Mouse (Mus musculus): ENCODE data around the gene Znrf1. TPM values are rescaled to one million over a fixed set of nuclear protein-coding genes. Genes with fewer than 3 reads are reported as not detected.

Znrf1 gene
- polyA plus RNA-seq, 1 experiment from 2014 or later, result 51.6 TPM

GRCm38 (mm10) chr8:111653524-111653923 is 117.6 kb downstream of the Znrf1 start:
- no peak overlapping the region for H3K4me2 ChIP-seq
- no peaks in the 10 kb centered on the region for H3K4me1 ChIP-seq (ENCODE audit: insufficient read depth)
- no peak overlapping the region for H3K27ac ChIP-seq (ENCODE audit: low read depth)
- H3K9me3 ChIP-seq (ENCODE audit: low read depth, low read length), result no peaks in the 10 kb centered on the region
- 86% methylated on average over 2 of the region's 2 CpGs for WGBS
- ATAC-seq (ENCODE audit: insufficient read depth) (no peak), DNase-seq (no peak)
- no peaks in the 10 kb centered on the region for H3K36me3 ChIP-seq (ENCODE audit: insufficient read depth)
- H3K4me3 ChIP-seq (ENCODE audit: low read depth, low read length), result no peak overlapping the region
- no peaks in the 10 kb centered on the region for H3K27me3 ChIP-seq (ENCODE audit: insufficient read depth, low read length)
- H3K9ac ChIP-seq, result no peak overlapping the region
- no peak for TF ChIP-seq CTCF (IDR thresholded peaks at IDR 0.05; ENCODE audit: low read depth)

- H3K4me1 ChIP-seq (ENCODE audit: insufficient read depth), result no peaks in the 10 kb centered on the region
- H3K9me3 ChIP-seq (ENCODE audit: low read depth, low read length), result no peaks in the 10 kb centered on the region
- H3K36me3 ChIP-seq (ENCODE audit: insufficient read depth), result peaks cover 9% of the 10 kb centered on the region; the same call in 1 of the 2 replicates
- H3K27ac ChIP-seq (ENCODE audit: low read depth), result no peak overlapping the region
- H3K4me2 ChIP-seq, result no peak overlapping the region
- H3K4me3 ChIP-seq (ENCODE audit: low read depth, low read length), result no peak overlapping the region
- no peaks in the 10 kb centered on the region for H3K27me3 ChIP-seq (ENCODE audit: insufficient read depth, low read length)
- H3K9ac ChIP-seq, result no peak overlapping the region
- no peak for TF ChIP-seq CTCF (IDR thresholded peaks at IDR 0.05; ENCODE audit: low read depth)
- ATAC-seq (ENCODE audit: insufficient read depth), result no peak
- no peak for DNase-seq
- 67% methylated on average over 1 of the region's 1 CpGs for WGBS
Measured at GRCm38 (mm10) chr8:111657312-111657854, 121.5 kb downstream of the Znrf1 start.

GRCm38 (mm10) chr8:111658819-111659423 is 123.0 kb downstream of the Znrf1 start:
- WGBS, result 70% methylated on average over 6 of the region's 6 CpGs

DNA sequence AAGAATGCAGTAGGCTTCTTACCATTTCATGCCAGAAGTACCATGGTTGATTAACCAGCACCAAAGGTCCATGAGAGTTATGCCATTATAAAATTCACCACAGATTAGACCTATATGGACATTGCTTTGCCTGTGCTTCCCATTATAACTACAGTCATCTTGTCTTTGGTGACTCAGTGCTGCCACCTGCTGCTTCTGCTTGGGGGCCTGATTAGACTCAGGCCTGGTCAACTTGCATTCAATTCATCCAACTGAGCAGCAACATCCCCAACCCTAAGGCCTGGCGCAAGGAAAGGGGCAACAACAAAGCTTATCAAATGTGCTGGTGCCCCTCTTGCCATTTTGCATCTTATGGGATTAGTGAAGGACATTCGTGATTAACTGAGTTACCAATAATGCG is 126.6 kb downstream of the Znrf1 start:
- H3K27ac ChIP-seq (ENCODE audit: low read depth), result no peak overlapping the region
- 90% methylated on average over 3 of the region's 3 CpGs for WGBS
- H3K36me3 ChIP-seq (ENCODE audit: insufficient read depth), result peaks cover 19% of the 10 kb centered on the region; the same call in 1 of the 2 replicates

More at GRCm38 (mm10) chr8:111658819-111659423, 123.0 kb downstream of the Znrf1 start:
- DNase-seq (peak; percentile 24), ATAC-seq (ENCODE audit: insufficient read depth) (no peak)
- H3K9me3 ChIP-seq (ENCODE audit: low read depth, low read length), result no peaks in the 10 kb centered on the region
- H3K4me2 ChIP-seq, result no peak overlapping the region
- TF ChIP-seq CTCF (IDR thresholded peaks at IDR 0.05; ENCODE audit: low read depth), result no peak
- H3K27me3 ChIP-seq (ENCODE audit: insufficient read depth, low read length), result no peaks in the 10 kb centered on the region
- no peak overlapping the region for H3K4me3 ChIP-seq (ENCODE audit: low read depth, low read length)
- H3K27ac ChIP-seq (ENCODE audit: low read depth), result no peak overlapping the region
- H3K36me3 ChIP-seq (ENCODE audit: insufficient read depth), result peaks cover 9% of the 10 kb centered on the region; the same call in 1 of the 2 replicates
- no peaks in the 10 kb centered on the region for H3K4me1 ChIP-seq (ENCODE audit: insufficient read depth)
- no peak overlapping the region for H3K9ac ChIP-seq

GRCm38 (mm10) chr8:111666751-111667150 is 130.9 kb downstream of the Znrf1 start:
- Histone ChIP-seq H3K27me3 (ENCODE audit: insufficient read depth, low read length) (no peaks in the 10 kb centered on the region), H3K4me3 (ENCODE audit: low read depth, low read length) (no peak overlapping the region), H3K4me1 (ENCODE audit: insufficient read depth) (no peaks in the 10 kb centered on the region), H3K9ac (no peak overlapping the region), H3K9me3 (ENCODE audit: low read depth, low read length) (no peaks in the 10 kb centered on the region), H3K4me2 (no peak overlapping the region), H3K36me3 (ENCODE audit: insufficient read depth) (peaks cover 34% of the 10 kb centered on the region; the same call in 1 of the 2 replicates), H3K27ac (ENCODE audit: low read depth) (no peak overlapping the region)
- TF ChIP-seq CTCF (IDR thresholded peaks at IDR 0.05; ENCODE audit: low read depth), result no peak
- DNase-seq, result no peak
- ATAC-seq (ENCODE audit: insufficient read depth), result no peak
- WGBS, result 69% methylated on average over 2 of the region's 2 CpGs

More for the DNA sequence above, 126.6 kb downstream of the Znrf1 start:
- H3K4me1 ChIP-seq (ENCODE audit: insufficient read depth), result no peaks in the 10 kb centered on the region
- TF ChIP-seq CTCF (IDR thresholded peaks at IDR 0.05; ENCODE audit: low read depth), result peak; percentile 86
- no peak overlapping the region for H3K4me2 ChIP-seq
- ATAC-seq (ENCODE audit: insufficient read depth) (no peak), DNase-seq (peak; percentile 83)
- H3K4me3 ChIP-seq (ENCODE audit: low read depth, low read length), result no peak overlapping the region
- H3K9ac ChIP-seq, result no peak overlapping the region
- H3K27me3 ChIP-seq (ENCODE audit: insufficient read depth, low read length), result no peaks in the 10 kb centered on the region
- H3K9me3 ChIP-seq (ENCODE audit: low read depth, low read length), result no peaks in the 10 kb centered on the region

Other genes starting within 250 kb of the Znrf1 start
- gene Rfwd3, start 235.9 kb upstream of the Znrf1 start, polyA plus RNA-seq (2014; fragmentation: Nextera tagmentation; extraction: Ambion mirVana), result 76.7 and 82.6 TPM in 2 replicates
- 3.2 and 3.6 TPM in 2 replicates for gene Mlkl, start 197.9 kb upstream of the Znrf1 start, polyA plus RNA-seq (2014; fragmentation: Nextera tagmentation; extraction: Ambion mirVana)
- 0.07 TPM in 1 of 2 replicates, not detected in the other for gene Fa2h, start 142.3 kb upstream of the Znrf1 start, polyA plus RNA-seq (2014; fragmentation: Nextera tagmentation; extraction: Ambion mirVana)
- gene Wdr59, start 14.0 kb upstream of the Znrf1 start, polyA plus RNA-seq (2014; fragmentation: Nextera tagmentation; extraction: Ambion mirVana), result 4.4 TPM in 2 replicates
- 0.30 TPM in 2 replicates for gene Ldhd, start 94.3 kb downstream of the Znrf1 start, polyA plus RNA-seq (2014; fragmentation: Nextera tagmentation; extraction: Ambion mirVana)
- 22.0 and 22.5 TPM in 2 replicates for gene Zfp1, start 107.3 kb downstream of the Znrf1 start, polyA plus RNA-seq (2014; fragmentation: Nextera tagmentation; extraction: Ambion mirVana)
- gene Ctrb1, start 154.9 kb downstream of the Znrf1 start, polyA plus RNA-seq (2014; fragmentation: Nextera tagmentation; extraction: Ambion mirVana), result not detected in 2 replicates
- gene Bcar1, start 207.7 kb downstream of the Znrf1 start, polyA plus RNA-seq (2014; fragmentation: Nextera tagmentation; extraction: Ambion mirVana), result 54.5 and 56.3 TPM in 2 replicates

All from lung, embryonic 14.5 days (tissue).